Mouse (Mus musculus): Measurements from ENCODE around the gene Dnajb11.

The Dnajb11 gene

GRCm38 (mm10) chr16:22857431-22858113 lies at the start of gene Dnajb11, which contains the start of gene Tbccd1:
Gene Dnajb11 (plus strand): TSS chr16:22857845.
Gene Tbccd1 (minus strand): TSS chr16:22857669.
- peak; percentile 98 for DNase-seq

- DNase-seq = no peak
These were observed 46.2 kb upstream of the Dnajb11 start, which contains the start of gene Crygs for GRCm38 (mm10) chr16:22811477-22811876. Gene Crygs (minus strand): TSS chr16:22811577.

GRCm38 (mm10) chr16:22820731-22821130 lies 36.9 kb upstream of the Dnajb11 start:
- no peak for DNase-seq

- DNase-seq = no peak
These were observed 24.6 kb upstream of the Dnajb11 start for GRCm38 (mm10) chr16:22832932-22833525.

GRCm38 (mm10) chr16:22839146-22839857 lies 18.3 kb upstream of the Dnajb11 start:
- no peak for DNase-seq

GRCm38 (mm10) chr16:22842871-22843270 lies 14.8 kb upstream of the Dnajb11 start:
- DNase-seq = no peak

- peak; percentile 49 for DNase-seq
These were observed 13.4 kb upstream of the Dnajb11 start for GRCm38 (mm10) chr16:22844061-22844801.

- DNase-seq = no peak
These were observed 12.8 kb upstream of the Dnajb11 start for GRCm38 (mm10) chr16:22844834-22845233.

- DNase-seq = no peak
These were observed 12.2 kb upstream of the Dnajb11 start for GRCm38 (mm10) chr16:22845481-22845880.

- no peak for DNase-seq
These were observed 10.0 kb upstream of the Dnajb11 start for GRCm38 (mm10) chr16:22847686-22848085.

GRCm38 (mm10) chr16:22848331-22848730 lies 9.3 kb upstream of the Dnajb11 start:
- DNase-seq = no peak

GRCm38 (mm10) chr16:22852709-22853108 lies 4.9 kb upstream of the Dnajb11 start:
- DNase-seq = no peak

GRCm38 (mm10) chr16:22856773-22857172 lies 872 bp upstream of the Dnajb11 start:
- peak; percentile 4 for DNase-seq

GRCm38 (mm10) chr16:22872397-22872796 lies 14.8 kb downstream of the Dnajb11 start:
- no peak for DNase-seq

GRCm38 (mm10) chr16:22873369-22873768 lies 15.7 kb downstream of the Dnajb11 start:
- DNase-seq = no peak

- DNase-seq = peak; percentile 31
These were observed 18.8 kb downstream of the Dnajb11 start for GRCm38 (mm10) chr16:22876218-22877043.

- no peak for DNase-seq
These were observed 20.2 kb downstream of the Dnajb11 start for GRCm38 (mm10) chr16:22877660-22878390.

GRCm38 (mm10) chr16:22878716-22879115 lies 21.1 kb downstream of the Dnajb11 start:
- DNase-seq = no peak

- no peak for DNase-seq
These were observed 22.4 kb downstream of the Dnajb11 start for GRCm38 (mm10) chr16:22879945-22880595.

GRCm38 (mm10) chr16:22880900-22881299 lies 23.3 kb downstream of the Dnajb11 start:
- DNase-seq = no peak

GRCm38 (mm10) chr16:22881487-22881886 lies 23.8 kb downstream of the Dnajb11 start:
- DNase-seq = no peak
